Mouse (Mus musculus) limb, embryonic 15.5 days (tissue): Measurements from ENCODE around the gene 9930104L06Rik. TPM values are rescaled to one million over a fixed set of nuclear protein-coding genes. Genes with fewer than 3 reads are reported as not detected.
"Not testable (repeated sequence)": the region's sequence is repeated elsewhere in the genome, so short reads cannot be mapped to it uniquely, and the experiment has no call there.

Experiments
- ATAC-seq: fragments of 200-750 bp; cut with Nextera tagmentation; 2 replicates; pipeline ENCODE4 v1.8.0; 2017; ENCODE audit warnings: low read depth, moderate TSS enrichment; ENCODE audit not compliant: insufficient number of reproducible peaks, low FRiP score, low TSS enrichment
- H3K27ac ChIP-seq: fragments of 300-500 bp; sonication (generic); 2 replicates; pipeline ENCODE4 v1.5.1; 2015; ENCODE audit warnings: moderate library complexity, mild to moderate bottlenecking, inconsistent platforms
- H3K27me3 ChIP-seq: fragments of 300-500 bp; sonication (generic); 2 replicates; pipeline ENCODE4 v1.6.1; 2015; ENCODE audit warnings: inconsistent platforms
- H3K36me3 ChIP-seq: fragments of 300-500 bp; sonication (generic); 2 replicates; pipeline ENCODE4 v1.6.1; 2015; ENCODE audit warnings: inconsistent platforms
- H3K4me1 ChIP-seq: fragments of 300-500 bp; sonication (generic); 2 replicates; pipeline ENCODE4 v1.6.1; 2015; ENCODE audit warnings: inconsistent platforms
- H3K4me2 ChIP-seq: fragments of 300-500 bp; sonication (generic); 2 replicates; pipeline ENCODE4 v1.6.1; 2015; ENCODE audit warnings: mild to moderate bottlenecking, inconsistent platforms
- H3K4me3 ChIP-seq: fragments of 300-500 bp; sonication (generic); 2 replicates; pipeline ENCODE4 v1.5.1; 2015; ENCODE audit warnings: mild to moderate bottlenecking, inconsistent platforms
- H3K9ac ChIP-seq: fragments of 300-500 bp; sonication (generic); 2 replicates; pipeline ENCODE4 v1.6.1; 2015; ENCODE audit warnings: inconsistent platforms
- H3K9me3 ChIP-seq: fragments of 300-500 bp; sonication (generic); 2 replicates; pipeline ENCODE4 v1.6.1; 2016; ENCODE audit warnings: inconsistent platforms
- WGBS: fragments of 180-500 bp; shearing (Covaris S2); methylation state at CpG from one replicate; pipeline ENCODE4 v1.1.7; 2015; 5-methylcytosine and 5-hydroxymethylcytosine counted together
- polyA plus RNA-seq: library from polyadenylated mRNA; unstranded; fragments of >200 nt; fragmentation: Nextera tagmentation; extraction: Ambion mirVana; gene quantifications from 2 replicates; pipeline ENCODE4 v1.2.1, GENCODE M21; 2015

9930104L06Rik gene
- polyA plus RNA-seq, 1 experiment from 2014 or later, result 13.8 TPM

GRCm38 (mm10) chr4:124939211-124939610 is 2.4 kb downstream of the 9930104L06Rik start, which contains the start of gene Cdca8:
Cdca8 (minus strand) TSS chr4:124939311.
- not testable (repeated sequence) for H3K4me3 ChIP-seq, H3K27me3 ChIP-seq, ATAC-seq, H3K27ac ChIP-seq, H3K4me2 ChIP-seq, H3K9ac ChIP-seq, H3K9me3 ChIP-seq
- 89% methylated on average over 4 of the region's 4 CpGs for WGBS
- Histone ChIP-seq H3K36me3 (peaks cover 42% of the 10 kb centered on the region), H3K4me1 (peaks cover 26% of the 10 kb centered on the region)

- Histone ChIP-seq H3K4me1 (0 out of 2 replicates have a peak, but pooled peaks cover 4% of the 10 kb centered on the region), H3K4me3 (no peak overlapping the region), H3K27ac (no peak overlapping the region), H3K36me3 (peaks cover 44% of the 10 kb centered on the region), H3K27me3 (peaks cover 9% of the 10 kb centered on the region; the same call in 1 of the 2 replicates), H3K4me2 (no peak overlapping the region), H3K9ac (no peak overlapping the region), H3K9me3 (no peaks in the 10 kb centered on the region)
- ATAC-seq, result no peak
- WGBS, result 7% methylated on average over 4 of the region's 4 CpGs
Observed at GRCm38 (mm10) chr4:124943022-124943421, 6.2 kb downstream of the 9930104L06Rik start.

GRCm38 (mm10) chr4:124943781-124944180 is 6.9 kb downstream of the 9930104L06Rik start:
- Histone ChIP-seq H3K4me3 (no peak overlapping the region), H3K36me3 (peaks cover 36% of the 10 kb centered on the region), H3K9me3 (no peaks in the 10 kb centered on the region), H3K4me2 (no peak overlapping the region), H3K27ac (no peak overlapping the region), H3K9ac (no peak overlapping the region), H3K27me3 (peaks cover 17% of the 10 kb centered on the region; the same call in 1 of the 2 replicates), H3K4me1 (no peaks in the 10 kb centered on the region)
- no peak for ATAC-seq
- WGBS, result 63% methylated on average over 5 of the region's 5 CpGs

- peaks cover 5% of the 10 kb centered on the region; the same call in 1 of the 2 replicates for H3K4me1 ChIP-seq
- H3K9ac ChIP-seq, result no peak overlapping the region
- no peak for ATAC-seq
- 73% methylated on average over 2 of the region's 2 CpGs for WGBS
- H3K27ac ChIP-seq, result no peak overlapping the region
- H3K9me3 ChIP-seq, result no peaks in the 10 kb centered on the region
- H3K36me3 ChIP-seq, result peaks cover 27% of the 10 kb centered on the region
- H3K4me2 ChIP-seq, result no peak overlapping the region
- H3K27me3 ChIP-seq, result peaks cover 23% of the 10 kb centered on the region; the same call in 1 of the 2 replicates
- no peak overlapping the region for H3K4me3 ChIP-seq
Observed at GRCm38 (mm10) chr4:124944961-124945360, 8.1 kb downstream of the 9930104L06Rik start.

- H3K4me1 ChIP-seq, result peaks cover 19% of the 10 kb centered on the region
- H3K4me2 ChIP-seq, result no peak overlapping the region
- ATAC-seq, result no peak
- peaks cover 2% of the 10 kb centered on the region; the same call in 1 of the 2 replicates for H3K36me3 ChIP-seq
- H3K27ac ChIP-seq, result no peak overlapping the region
- H3K9me3 ChIP-seq, result no peaks in the 10 kb centered on the region
- H3K9ac ChIP-seq, result no peak overlapping the region
- 62% methylated on average over 3 of the region's 3 CpGs for WGBS
- peaks cover 52% of the 10 kb centered on the region for H3K27me3 ChIP-seq
- no peak overlapping the region for H3K4me3 ChIP-seq
Observed at GRCm38 (mm10) chr4:124949488-124949887, 12.6 kb downstream of the 9930104L06Rik start.

GRCm38 (mm10) chr4:124950181-124951035 is 13.6 kb downstream of the 9930104L06Rik start:
- WGBS, result 21% methylated on average over 21 of the region's 21 CpGs
- H3K4me3 ChIP-seq, result no peak overlapping the region
- peaks cover 19% of the 10 kb centered on the region for H3K4me1 ChIP-seq
- peak overlapping the region; percentile 47; the same call in 1 of the 2 replicates for H3K27ac ChIP-seq
- H3K4me2 ChIP-seq, result no peak overlapping the region
- 0 out of 2 replicates have a peak overlapping the region, but pooled peaks have one; percentile 15 for H3K9ac ChIP-seq
- no peaks in the 10 kb centered on the region for H3K9me3 ChIP-seq
- peaks cover 2% of the 10 kb centered on the region; the same call in 1 of the 2 replicates for H3K36me3 ChIP-seq
- no peak for ATAC-seq
- peaks cover 59% of the 10 kb centered on the region for H3K27me3 ChIP-seq

GRCm38 (mm10) chr4:124951036-124951433 is 14.2 kb downstream of the 9930104L06Rik start:
- Histone ChIP-seq H3K4me3 (no peak overlapping the region), H3K9me3 (no peaks in the 10 kb centered on the region), H3K4me1 (peaks cover 19% of the 10 kb centered on the region), H3K4me2 (0 out of 2 replicates have a peak overlapping the region, but pooled peaks have one; percentile 7), H3K9ac (no peak overlapping the region), H3K36me3 (peaks cover 2% of the 10 kb centered on the region; the same call in 1 of the 2 replicates), H3K27ac (no peak overlapping the region), H3K27me3 (peaks cover 59% of the 10 kb centered on the region)
- no peak for ATAC-seq
- WGBS, result 16% methylated on average over 10 of the region's 10 CpGs

- Histone ChIP-seq H3K4me1 (peaks cover 19% of the 10 kb centered on the region), H3K27ac (no peak overlapping the region), H3K27me3 (peaks cover 53% of the 10 kb centered on the region), H3K4me2 (no peak overlapping the region), H3K36me3 (no peaks in the 10 kb centered on the region), H3K4me3 (no peak overlapping the region), H3K9ac (no peak overlapping the region), H3K9me3 (no peaks in the 10 kb centered on the region)
- WGBS, result 53% methylated on average over 4 of the region's 4 CpGs
- no peak for ATAC-seq
Observed at GRCm38 (mm10) chr4:124953546-124953945, 16.7 kb downstream of the 9930104L06Rik start.

- no peaks in the 10 kb centered on the region for H3K4me1 ChIP-seq
- no peak overlapping the region for H3K4me2 ChIP-seq
- H3K27ac ChIP-seq, result no peak overlapping the region
- 82% methylated on average over 2 of the region's 2 CpGs for WGBS
- no peaks in the 10 kb centered on the region for H3K9me3 ChIP-seq
- no peak overlapping the region for H3K9ac ChIP-seq
- no peak for ATAC-seq
- no peak overlapping the region for H3K4me3 ChIP-seq
- H3K27me3 ChIP-seq, result peaks cover 36% of the 10 kb centered on the region
- no peaks in the 10 kb centered on the region for H3K36me3 ChIP-seq
Observed at GRCm38 (mm10) chr4:124957284-124957683, 20.4 kb downstream of the 9930104L06Rik start.

- ATAC-seq, result no peak
- H3K9me3 ChIP-seq, result no peaks in the 10 kb centered on the region
- H3K36me3 ChIP-seq, result no peaks in the 10 kb centered on the region
- H3K27me3 ChIP-seq, result peaks cover 25% of the 10 kb centered on the region
- no peaks in the 10 kb centered on the region for H3K4me1 ChIP-seq
- H3K4me2 ChIP-seq, result no peak overlapping the region
- H3K4me3 ChIP-seq, result no peak overlapping the region
- WGBS, result 44% methylated on average over 11 of the region's 11 CpGs
- H3K9ac ChIP-seq, result no peak overlapping the region
- H3K27ac ChIP-seq, result no peak overlapping the region
Observed at GRCm38 (mm10) chr4:124959062-124959461, 22.2 kb downstream of the 9930104L06Rik start.

GRCm38 (mm10) chr4:124960940-124961339 is 24.1 kb downstream of the 9930104L06Rik start:
- WGBS, result 83% methylated on average over 11 of the region's 11 CpGs
- Histone ChIP-seq H3K9me3 (no peaks in the 10 kb centered on the region), H3K4me2 (no peak overlapping the region), H3K4me3 (no peak overlapping the region), H3K4me1 (no peaks in the 10 kb centered on the region), H3K9ac (no peak overlapping the region), H3K27me3 (peaks cover 17% of the 10 kb centered on the region), H3K36me3 (no peaks in the 10 kb centered on the region), H3K27ac (no peak overlapping the region)
- no peak for ATAC-seq

GRCm38 (mm10) chr4:124962576-124962975 is 25.7 kb downstream of the 9930104L06Rik start:
- no peaks in the 10 kb centered on the region for H3K9me3 ChIP-seq
- no peak overlapping the region for H3K27ac ChIP-seq
- peaks cover 9% of the 10 kb centered on the region for H3K27me3 ChIP-seq
- no peaks in the 10 kb centered on the region for H3K4me1 ChIP-seq
- no peak overlapping the region for H3K9ac ChIP-seq
- H3K36me3 ChIP-seq, result no peaks in the 10 kb centered on the region
- 32% methylated on average over 11 of the region's 11 CpGs for WGBS
- no peak overlapping the region for H3K4me3 ChIP-seq
- no peak for ATAC-seq
- no peak overlapping the region for H3K4me2 ChIP-seq
